Mouse (Mus musculus) megakaryocyte, embryonic 14.5 days (primary cell): ENCODE measurements at regions not wholly inside any gene's neighbourhood (a gene's known extent, or its start where the extent isn't known, plus 50 kb on each side); places are given as distances from the start of the nearest gene placed in this dataset.

ENCODE experiments used
- H3K27me3 ChIP-seq: replicated peaks from 2 replicates; pipeline ENCODE3; 2012; ENCODE audit warnings: inconsistent platforms
- H3K36me3 ChIP-seq: replicated peaks from 2 replicates; pipeline ENCODE3; 2012; ENCODE audit warnings: low read length, inconsistent platforms, mixed read lengths
- H3K4me1 ChIP-seq: 2 replicates; pipeline ENCODE4 v1.6.1; 2012; ENCODE audit warnings: inconsistent platforms
- H3K4me3 ChIP-seq: replicated peaks from 2 replicates; pipeline ENCODE3; 2012; ENCODE audit warnings: moderate library complexity, mild to moderate bottlenecking, inconsistent platforms
- H3K9me3 ChIP-seq: 2 replicates; pipeline ENCODE4 v1.6.1; 2012; ENCODE audit warnings: inconsistent platforms
- FLI1 ChIP-seq: IDR thresholded peaks from 2 replicates; pipeline ENCODE4 v1.6.1; 2012; ENCODE audit warnings: low read length, inconsistent platforms, mixed read lengths
- GATA1 ChIP-seq: IDR thresholded peaks from 3 replicates; pipeline ENCODE4 v1.6.1; 2012; ENCODE audit warnings: mixed read lengths, low read length, inconsistent platforms, borderline replicate concordance

DNA sequence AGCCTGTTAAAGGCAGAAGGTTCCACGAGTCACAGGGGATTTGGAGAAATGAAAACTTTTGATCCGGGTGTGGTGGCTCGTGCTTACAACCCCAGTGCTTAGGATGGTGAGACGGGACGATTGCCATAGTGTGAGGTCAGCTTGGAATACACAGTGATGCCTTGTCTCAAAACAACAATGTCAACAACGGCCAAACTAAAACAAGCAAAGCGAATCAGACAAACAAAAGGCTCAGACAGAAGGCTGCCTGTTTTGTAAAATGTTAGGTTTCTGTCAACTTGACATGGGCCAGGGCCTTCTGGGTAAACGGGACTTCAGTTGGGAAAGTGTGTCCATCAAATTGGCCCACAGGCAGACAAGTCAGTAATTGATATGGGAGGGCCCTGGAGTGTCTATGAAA is 201.6 kb downstream of the Etnk1 start:
- no peaks in the 10 kb centered on the region for H3K27me3 ChIP-seq
- no peak for TF ChIP-seq FLI1
- TF ChIP-seq GATA1: no peak
- no peak overlapping the region for H3K4me3 ChIP-seq
- peaks cover 53% of the 10 kb centered on the region for H3K4me1 ChIP-seq
- peaks cover 6% of the 10 kb centered on the region for H3K36me3 ChIP-seq
- peaks cover 6% of the 10 kb centered on the region for H3K9me3 ChIP-seq

DNA sequence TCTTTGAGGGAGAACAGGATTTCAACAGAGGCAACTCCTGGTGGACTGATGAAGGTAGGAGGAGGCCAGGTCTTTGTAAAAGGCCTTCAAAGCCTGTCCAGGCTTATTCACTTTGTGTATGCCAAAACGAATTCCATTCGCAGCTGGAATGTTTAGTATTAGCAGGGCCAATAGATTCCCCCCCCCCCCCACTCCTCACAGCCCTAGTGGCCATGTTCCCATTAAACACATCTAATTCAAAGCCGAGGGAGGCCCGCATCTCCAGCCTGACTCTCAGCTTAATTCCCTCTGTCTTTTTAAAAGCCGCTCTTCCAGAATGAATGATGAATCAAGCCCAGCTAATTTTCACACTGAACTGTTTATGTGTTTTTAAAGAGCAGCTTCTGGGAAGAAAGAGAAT is 205.5 kb downstream of the Etnk1 start:
- Histone ChIP-seq H3K4me1 (peaks cover 31% of the 10 kb centered on the region), H3K27me3 (no peaks in the 10 kb centered on the region), H3K36me3 (no peaks in the 10 kb centered on the region), H3K9me3 (no peaks in the 10 kb centered on the region), H3K4me3 (no peak overlapping the region)
- TF ChIP-seq FLI1 (no peak), GATA1 (no peak)

DNA sequence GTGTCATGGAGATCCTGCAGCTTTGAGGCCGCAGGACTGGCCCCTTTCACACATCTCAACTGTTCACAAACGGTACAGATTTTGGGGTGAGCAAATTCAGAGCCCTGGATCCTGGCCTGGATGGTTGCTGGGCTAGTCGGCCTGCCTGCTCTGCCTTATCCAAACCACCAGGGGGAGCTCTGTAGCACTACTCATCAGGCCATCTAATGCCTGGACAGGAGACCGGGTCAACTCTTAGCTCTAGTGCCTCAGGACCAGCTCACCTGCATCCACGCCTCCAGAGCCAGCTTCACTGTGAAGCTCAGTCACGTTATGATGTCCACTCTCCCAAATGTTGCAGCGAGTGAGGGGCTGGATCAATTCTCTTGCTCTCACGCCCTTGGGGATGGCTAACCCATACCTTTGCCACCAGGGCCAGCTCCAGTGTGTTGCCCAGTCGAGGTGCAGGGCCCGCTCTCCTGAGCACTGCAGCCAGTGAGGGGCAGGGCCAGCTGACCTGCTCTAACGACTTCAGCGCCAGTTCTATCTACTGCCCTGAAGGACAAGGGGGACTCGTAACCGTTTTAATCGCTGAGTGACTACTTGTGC is 206.8 kb downstream of the Etnk1 start:
- H3K27me3 ChIP-seq: no peaks in the 10 kb centered on the region
- no peak overlapping the region for H3K4me3 ChIP-seq
- no peaks in the 10 kb centered on the region for H3K36me3 ChIP-seq
- H3K4me1 ChIP-seq: peaks cover 18% of the 10 kb centered on the region
- no peak for TF ChIP-seq GATA1
- no peak for TF ChIP-seq FLI1
- no peaks in the 10 kb centered on the region for H3K9me3 ChIP-seq

DNA sequence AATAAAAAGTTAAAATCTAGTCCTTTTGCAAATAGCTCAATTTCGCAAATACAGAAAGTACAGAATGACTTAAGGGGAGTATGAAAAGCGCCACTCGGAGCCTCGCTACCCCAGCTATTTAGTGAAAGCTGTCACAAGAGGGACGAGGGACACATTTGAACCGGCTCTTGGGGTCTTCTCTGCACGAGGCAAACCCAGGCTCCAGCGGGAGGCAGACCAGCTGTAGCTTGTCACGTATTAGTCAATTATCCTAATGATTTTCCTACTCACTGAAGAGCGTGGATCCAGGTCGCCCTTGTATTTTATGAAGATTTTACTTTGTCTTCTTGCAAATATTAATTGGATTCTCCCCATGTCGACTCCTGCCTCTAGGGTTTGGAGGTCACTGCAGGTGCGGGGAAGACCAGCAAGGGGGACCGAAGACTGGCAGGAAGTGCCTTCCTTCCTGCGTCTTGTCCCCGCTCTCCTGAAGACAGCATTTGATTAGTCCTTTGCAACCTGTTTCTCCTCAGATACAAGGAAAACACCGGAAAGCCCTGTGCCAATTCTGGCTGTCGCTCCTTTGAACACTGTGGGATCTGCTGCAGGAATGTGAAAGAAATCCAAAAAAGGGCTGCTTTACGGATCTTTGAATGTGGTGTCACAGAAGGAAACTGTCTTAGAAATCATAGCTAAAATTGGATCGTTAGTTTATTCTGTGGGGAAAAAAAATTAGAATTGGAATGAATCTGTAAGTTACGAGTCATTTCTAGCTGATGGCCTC is 209.1 kb downstream of the Etnk1 start:
- Histone ChIP-seq H3K9me3 (no peaks in the 10 kb centered on the region), H3K36me3 (no peaks in the 10 kb centered on the region)
- TF ChIP-seq FLI1: no peak
- TF ChIP-seq GATA1: no peak

DNA sequence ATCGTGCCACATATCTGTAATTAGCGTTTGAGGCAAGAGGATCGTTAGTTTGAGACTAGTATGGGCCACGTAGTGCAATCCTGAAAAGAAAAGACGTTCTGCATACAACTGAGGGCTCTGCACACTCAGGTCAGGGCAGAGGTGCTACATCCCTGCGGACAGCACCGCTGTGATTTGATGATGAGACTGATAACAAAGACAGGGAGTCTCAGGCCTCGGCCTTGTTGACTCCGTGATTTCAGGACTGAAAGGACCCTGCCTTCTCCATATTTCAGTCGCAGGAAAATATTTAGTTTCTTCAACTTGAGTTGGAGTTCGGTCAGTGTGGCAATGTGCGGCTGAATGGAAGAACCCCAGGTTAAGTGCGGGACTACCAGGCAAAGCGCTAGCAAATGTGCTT is 210.1 kb downstream of the Etnk1 start:
- Histone ChIP-seq H3K4me3 (no peak overlapping the region), H3K36me3 (no peaks in the 10 kb centered on the region), H3K4me1 (peaks cover 10% of the 10 kb centered on the region; the same call in 1 of the 2 replicates), H3K9me3 (no peaks in the 10 kb centered on the region), H3K27me3 (no peaks in the 10 kb centered on the region)
- TF ChIP-seq FLI1: no peak
- TF ChIP-seq GATA1: no peak

More for the DNA sequence above, 209.1 kb downstream of the Etnk1 start:
- Histone ChIP-seq H3K4me1 (peaks cover 10% of the 10 kb centered on the region; the same call in 1 of the 2 replicates), H3K27me3 (no peaks in the 10 kb centered on the region), H3K4me3 (no peak overlapping the region)

DNA sequence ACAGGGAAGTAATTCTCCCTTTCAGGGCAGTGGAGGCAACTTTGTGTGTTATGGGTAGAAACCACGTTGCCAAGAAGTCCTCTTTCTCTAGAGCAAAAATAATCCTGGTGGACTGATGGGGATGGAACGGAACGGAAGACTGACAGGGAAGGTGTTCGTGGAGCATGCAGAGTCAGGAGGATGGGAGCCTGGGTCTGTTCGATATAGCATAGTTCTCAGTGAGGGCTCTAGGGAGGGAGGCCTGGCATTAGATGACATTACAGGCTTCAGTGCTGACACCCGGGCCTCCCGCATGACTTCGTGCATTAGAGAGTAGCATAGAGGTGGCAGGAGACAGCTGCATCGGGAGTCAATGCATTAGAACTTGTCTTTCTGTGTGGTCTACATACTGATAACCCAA is 211.1 kb downstream of the Etnk1 start:
- Histone ChIP-seq H3K4me3 (no peak overlapping the region), H3K9me3 (no peaks in the 10 kb centered on the region), H3K4me1 (peaks cover 10% of the 10 kb centered on the region; the same call in 1 of the 2 replicates), H3K36me3 (no peaks in the 10 kb centered on the region), H3K27me3 (no peaks in the 10 kb centered on the region)
- TF ChIP-seq FLI1 (no peak), GATA1 (no peak)

DNA sequence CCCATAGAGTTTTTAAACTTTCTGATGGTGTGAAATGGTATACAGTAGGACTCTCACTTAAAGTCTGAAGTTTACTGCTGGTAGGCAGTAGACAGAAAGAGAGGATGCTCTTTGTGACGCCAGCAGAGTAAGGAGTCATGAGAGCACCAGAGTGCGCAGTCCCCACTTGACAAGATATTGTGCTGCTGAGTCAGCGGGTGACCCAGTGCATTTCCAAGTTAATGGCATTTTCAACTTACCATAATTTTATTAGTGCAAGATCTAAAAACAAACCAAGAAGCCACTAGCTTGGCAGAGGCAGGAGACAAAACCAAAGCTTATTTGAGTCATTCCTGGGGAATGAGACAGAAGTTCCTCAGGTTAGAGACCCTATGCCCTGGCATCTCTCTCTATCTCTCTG is 213.5 kb downstream of the Etnk1 start:
- Histone ChIP-seq H3K27me3 (no peaks in the 10 kb centered on the region), H3K4me3 (no peak overlapping the region), H3K9me3 (no peaks in the 10 kb centered on the region), H3K36me3 (no peaks in the 10 kb centered on the region), H3K4me1 (peaks cover 8% of the 10 kb centered on the region)
- TF ChIP-seq FLI1 (no peak), GATA1 (no peak)

DNA sequence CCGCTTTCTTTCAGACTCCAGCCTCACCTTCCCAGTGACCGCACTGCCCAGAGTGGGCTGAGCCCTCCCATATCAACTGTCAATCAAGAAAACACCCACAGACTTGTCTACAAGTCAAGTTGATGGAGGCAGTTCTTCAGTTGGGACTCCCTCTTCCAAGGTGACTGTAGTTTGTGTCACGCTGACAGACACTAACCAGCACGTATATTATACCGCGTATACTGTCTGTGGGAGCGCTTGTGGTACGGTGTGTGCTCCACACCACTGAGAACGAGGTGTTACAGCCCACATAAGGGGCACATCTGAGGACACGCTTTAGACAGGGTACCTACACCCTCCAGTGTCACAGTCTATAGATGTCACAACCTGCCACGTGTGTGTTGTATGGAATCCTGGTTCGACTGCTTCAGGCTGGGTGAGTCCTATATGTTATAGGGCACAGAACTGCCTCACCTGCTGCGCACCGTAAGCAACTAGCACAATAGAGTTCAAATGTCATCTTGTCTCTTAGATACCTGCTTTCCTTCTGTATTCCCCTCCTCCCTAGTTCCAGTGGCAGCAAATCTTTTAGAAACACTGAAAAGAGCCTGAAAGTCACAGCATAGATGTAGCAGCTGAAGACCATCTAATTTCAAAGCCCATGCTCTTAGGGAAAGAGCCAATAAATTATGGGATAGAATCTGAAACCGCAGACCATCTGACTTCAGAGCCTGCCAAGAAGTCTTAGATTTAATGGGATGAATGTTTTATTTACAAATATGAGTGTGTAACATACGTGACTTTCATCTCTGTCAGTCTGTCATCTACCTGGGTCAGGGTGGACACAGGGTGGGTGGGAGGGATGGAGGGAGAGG is 219.8 kb downstream of the Etnk1 start:
- H3K4me3 ChIP-seq: peak overlapping the region; percentile 23
- no peaks in the 10 kb centered on the region for H3K36me3 ChIP-seq
- TF ChIP-seq FLI1: no peak
- H3K27me3 ChIP-seq: no peaks in the 10 kb centered on the region
- peaks cover 5% of the 10 kb centered on the region for H3K4me1 ChIP-seq
- peaks cover 9% of the 10 kb centered on the region for H3K9me3 ChIP-seq

DNA sequence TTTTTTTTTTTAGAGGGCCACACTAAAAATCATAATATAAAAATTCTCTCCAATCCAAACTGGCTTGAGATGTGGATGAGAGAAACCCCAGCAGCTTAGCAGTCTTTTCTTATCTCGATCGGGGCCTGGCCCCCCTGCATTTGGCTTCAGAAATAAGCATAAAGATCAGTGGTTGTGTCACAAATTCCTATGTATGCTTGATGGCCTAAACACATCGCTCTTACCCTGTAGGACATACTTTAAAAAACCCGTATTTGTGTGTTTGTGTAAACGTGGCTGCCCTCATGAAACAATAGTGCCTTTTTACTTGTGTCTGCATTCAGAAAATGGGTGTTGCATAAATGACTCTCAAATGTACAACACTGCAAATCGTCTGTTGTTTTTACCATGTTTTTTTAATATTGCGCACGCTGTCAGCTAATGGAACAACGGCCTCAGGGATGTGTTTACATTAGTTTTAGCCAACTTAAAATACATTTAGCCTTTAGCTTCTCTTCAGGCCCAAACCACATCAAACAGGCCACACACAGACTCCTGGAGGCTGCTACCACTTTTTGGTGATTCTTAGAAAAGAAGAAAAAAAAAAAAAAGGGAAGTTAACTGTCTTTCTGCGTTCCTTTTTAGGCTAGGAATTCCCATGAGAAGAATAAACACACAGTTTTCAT is 226.7 kb downstream of the Etnk1 start:
- 0 out of 2 replicates have a peak, but pooled peaks cover 5% of the 10 kb centered on the region for H3K9me3 ChIP-seq
- H3K4me1 ChIP-seq: peaks cover 5% of the 10 kb centered on the region; the same call in 1 of the 2 replicates
- TF ChIP-seq FLI1: no peak
- TF ChIP-seq GATA1: no peak
- no peaks in the 10 kb centered on the region for H3K27me3 ChIP-seq
- H3K4me3 ChIP-seq: no peak overlapping the region
- H3K36me3 ChIP-seq: no peaks in the 10 kb centered on the region

DNA sequence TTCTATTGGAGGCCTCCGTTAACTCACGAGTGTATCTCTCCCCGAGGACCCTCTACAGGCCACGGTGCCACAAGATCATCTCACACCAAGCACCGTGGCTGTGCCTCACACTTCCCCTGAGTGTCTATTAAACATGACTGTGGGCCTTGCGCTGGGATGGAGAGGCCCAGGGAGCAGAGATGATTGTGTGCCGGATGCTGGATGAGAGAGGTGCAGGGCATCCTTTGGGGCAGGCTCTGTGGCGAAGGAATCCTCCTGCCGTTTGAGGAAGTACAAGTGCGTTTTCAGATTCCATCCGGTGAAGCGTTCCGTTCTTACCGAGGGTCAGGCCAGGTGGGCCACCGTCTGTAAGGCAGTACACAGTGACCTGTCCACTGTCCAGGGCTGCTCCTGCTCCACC is 227.4 kb downstream of the Etnk1 start:
- Histone ChIP-seq H3K36me3 (no peaks in the 10 kb centered on the region), H3K4me1 (peaks cover 5% of the 10 kb centered on the region; the same call in 1 of the 2 replicates), H3K4me3 (no peak overlapping the region), H3K9me3 (0 out of 2 replicates have a peak, but pooled peaks cover 5% of the 10 kb centered on the region), H3K27me3 (no peaks in the 10 kb centered on the region)
- TF ChIP-seq FLI1: no peak
- no peak for TF ChIP-seq GATA1
